Mouse (Mus musculus) telencephalon, adult 2 months (tissue): ENCODE measurements around the gene Dnah17.
A peak's percentile ranks its signal among the peaks of the same experiment; 100 is the strongest.

Source experiments
- DNase-seq: peaks from one replicate; pipeline ENCODE4 v3.0.0-alpha.2; 2011; ENCODE audit warnings: low read depth, low spot score

Gene Dnah17

DNA sequence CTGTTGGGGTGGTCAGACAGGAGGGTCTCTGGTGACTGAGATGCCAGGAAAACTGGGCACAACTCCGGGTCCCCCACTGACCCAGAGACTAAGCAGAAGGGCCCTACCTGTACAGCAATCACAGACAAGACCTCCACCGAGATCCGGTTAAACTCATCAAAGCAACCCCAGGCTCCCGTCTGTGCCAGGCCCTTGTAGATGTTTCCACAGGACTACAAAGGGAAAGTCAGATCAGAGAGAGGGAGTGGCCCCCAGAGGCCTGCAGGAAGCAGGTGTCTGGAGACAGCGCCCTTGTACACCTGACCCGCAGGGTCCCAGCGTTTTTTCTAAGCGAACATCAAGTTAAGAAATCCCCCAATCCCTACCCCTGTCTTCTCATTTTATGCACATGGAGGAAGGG is 44.5 kb downstream of the Dnah17 start:
- DNase-seq: no peak

DNA sequence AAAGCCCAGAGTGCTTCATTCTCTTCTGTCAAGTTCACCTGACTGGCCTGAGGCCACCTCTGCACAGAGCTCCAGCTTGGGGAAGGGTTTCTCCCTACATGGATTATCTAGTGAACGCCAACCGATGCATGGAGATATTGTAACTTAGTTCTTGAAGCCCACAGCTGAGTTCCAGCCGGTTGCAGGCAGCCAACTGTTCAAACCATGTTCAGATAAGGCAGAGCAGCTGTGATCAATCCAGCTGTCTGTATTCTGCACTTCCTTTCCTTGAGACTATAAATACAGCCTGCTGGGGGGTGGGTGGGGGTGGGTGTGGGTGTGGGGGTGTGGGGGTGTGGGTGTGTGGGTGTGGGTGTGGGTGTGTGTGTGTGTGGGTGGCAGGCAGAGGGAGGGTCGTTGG is 45.3 kb downstream of the Dnah17 start:
- no peak for DNase-seq

DNA sequence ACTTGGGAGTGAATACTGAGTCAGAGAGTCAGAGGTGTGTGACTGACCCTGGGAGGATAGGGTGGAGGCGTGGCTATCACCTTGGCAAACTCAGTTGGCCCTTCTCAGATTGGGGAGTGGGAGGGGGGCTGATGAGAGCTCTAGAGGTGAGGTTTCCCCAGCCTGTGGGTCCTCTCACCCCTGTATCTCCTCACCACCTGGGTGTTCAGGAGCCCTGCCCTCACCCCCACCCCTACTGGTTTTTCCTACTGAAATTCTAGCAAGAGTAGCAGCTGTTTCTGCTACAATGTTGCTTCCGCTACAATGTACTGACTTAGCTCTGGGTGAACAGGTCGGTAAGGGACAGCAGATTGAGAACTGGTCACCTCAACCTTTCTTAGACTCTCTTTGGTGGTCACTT is 46.2 kb downstream of the Dnah17 start:
- DNase-seq: no peak

DNA sequence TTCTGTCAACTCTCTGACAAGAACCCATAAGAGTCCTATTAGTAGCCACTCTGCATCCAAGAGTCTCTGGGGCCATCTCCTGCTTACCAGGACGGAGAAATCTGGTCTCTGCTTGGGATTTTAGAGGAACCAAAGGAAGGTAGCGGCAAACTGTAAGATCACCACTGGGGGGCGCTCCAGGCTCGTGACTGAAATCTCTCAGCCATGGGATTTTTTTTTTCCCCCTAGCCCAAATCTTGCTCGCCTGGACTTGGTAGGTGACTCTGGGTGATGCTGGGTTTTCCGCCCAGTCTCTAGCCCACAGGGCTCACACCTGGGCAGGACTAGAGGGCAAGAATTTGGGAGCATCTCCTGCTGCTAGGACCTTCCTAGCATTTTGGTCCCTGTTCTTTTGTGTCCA is 46.6 kb downstream of the Dnah17 start:
- DNase-seq: no peak

DNA sequence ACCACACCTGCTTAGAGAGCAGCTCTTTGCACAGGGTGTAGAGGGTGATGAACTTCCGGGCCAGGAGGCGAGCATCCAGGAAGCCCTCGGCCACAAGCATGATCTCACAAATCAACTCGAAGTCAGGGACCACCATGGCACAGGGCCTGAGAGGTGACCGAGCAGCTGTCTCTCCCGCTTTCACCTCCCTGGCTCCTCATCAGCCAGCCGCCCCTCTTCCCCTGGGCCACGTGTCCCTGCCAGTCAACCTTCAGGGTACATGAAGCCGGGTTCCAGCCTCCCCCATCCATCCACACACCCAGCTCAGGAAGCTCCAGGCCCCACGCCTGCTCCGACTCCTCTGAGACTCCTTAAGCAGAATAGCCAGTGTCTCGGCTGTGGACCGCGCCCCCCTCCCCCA is 48.1 kb downstream of the Dnah17 start:
- DNase-seq: no peak

DNA sequence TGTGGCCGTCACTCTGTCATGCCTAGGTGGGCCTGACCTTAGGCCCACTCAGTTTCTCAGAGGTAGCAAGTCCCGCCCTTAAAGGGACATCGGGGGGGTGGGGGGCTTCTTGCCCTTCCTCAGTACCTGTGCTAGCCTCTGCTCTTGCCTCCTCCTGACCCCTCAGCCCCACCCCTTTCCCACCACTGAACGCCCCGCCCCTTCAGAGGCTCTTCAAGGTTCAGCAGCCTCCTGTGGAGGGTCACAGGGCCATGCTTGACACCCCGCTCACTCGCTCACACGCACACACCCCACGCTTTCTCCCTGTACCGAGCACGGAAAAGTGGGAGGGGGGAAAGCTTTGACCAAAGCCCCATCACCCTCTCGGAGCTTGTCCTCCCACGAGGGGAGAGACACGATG is 50.7 kb downstream of the Dnah17 start:
- DNase-seq: no peak

DNA sequence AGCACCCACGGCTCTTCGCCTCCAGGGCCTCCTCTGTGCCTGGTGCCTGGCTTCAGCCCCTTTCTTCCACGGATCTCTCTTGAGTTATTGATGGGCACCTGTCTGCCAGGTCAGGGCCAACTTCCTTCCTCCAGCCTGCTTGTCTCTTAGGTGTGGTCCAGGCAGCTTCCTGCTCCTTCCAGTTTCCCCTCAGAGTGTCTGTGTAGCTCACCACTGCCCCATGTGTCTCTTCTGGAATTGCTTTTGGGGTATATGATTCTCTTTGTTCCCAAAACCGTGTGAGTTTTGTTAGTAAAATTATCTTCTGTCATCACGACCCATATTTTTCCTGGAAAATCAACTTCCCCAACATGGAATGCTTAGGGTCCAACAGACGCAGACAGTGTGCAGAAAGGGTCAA is 53.5 kb downstream of the Dnah17 start:
- no peak for DNase-seq

DNA sequence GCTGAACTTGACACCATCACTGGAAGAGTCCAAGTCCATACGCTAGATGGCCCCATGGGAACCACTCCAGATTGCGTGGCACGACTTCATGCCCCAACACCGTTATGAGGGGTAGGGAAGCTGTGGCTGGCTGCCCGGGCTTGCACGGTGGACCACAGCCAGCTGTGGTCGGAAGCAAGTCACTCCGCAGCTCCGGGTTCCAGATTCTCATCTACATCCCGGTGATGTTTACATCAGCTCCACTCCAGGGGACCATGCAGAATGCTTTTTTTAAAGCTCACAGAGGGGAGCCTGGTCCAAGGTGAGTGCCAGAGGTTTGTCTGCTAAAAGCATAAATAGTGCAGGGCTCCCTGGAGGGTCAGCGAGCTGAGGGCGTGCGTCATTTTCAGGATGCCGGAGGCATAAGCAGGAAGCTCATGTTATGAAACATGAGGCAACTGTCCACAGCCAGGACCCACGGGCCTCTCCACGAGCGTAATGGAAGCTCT is 55.4 kb downstream of the Dnah17 start:
- no peak for DNase-seq

DNA sequence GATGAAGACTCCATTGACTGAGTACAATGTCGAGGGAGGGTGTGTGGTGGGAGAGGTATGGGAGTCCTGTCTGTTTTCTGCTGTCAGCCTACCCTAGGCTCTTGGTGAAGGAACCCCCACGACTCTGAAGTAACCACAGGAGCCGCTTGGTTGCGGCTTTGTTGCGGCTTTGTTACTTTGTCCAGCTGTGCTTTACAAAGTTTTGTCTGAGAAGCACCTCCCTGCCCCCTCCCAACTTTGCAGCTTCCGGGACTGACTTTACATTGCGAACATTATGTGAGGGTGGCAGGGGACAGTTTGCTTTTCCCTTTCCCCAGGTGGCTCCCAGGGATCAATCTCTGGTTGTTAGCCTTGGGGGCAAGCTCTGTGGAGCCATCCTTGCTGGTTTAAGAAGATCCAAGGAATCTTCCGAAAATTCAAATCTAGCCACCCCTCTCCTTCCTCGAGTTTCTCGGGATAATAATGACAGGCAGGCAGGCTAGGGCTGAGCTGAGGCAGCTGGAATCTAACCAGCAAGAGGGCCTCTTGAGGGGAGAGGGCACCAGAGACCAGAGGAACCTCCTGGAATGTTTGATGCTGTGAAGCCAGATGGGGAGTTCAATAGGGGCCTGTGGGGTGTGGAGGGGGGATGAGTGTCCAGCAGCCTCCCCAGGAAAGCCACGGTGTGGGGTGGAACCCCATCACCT is 59.1 kb downstream of the Dnah17 start:
- DNase-seq: no peak

DNA sequence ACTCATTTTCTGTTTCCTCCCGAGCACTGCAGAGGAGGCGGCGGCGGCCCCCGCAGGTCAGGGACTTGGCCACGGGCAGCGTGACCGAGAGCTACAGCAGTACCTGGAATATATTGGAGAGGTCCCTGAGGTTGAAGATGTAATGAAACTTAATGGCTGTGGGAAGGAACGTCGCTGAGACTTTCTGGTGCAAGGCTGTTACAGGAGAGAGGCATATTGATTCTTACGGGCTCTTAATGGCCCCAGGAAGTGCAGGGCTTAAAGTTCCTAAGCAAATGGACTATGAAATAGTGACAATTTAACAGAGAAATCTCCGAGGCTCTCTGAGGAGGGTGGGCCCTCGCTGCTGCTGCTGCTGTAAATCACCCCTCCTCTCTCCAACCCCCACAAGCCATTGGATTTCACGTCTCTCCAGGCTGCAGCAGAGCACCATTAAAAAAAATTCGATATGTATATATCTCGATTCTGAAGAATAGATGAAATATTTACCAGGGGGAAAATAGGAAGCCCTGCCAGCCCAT is 61.6 kb downstream of the Dnah17 start:
- DNase-seq: no peak

DNA sequence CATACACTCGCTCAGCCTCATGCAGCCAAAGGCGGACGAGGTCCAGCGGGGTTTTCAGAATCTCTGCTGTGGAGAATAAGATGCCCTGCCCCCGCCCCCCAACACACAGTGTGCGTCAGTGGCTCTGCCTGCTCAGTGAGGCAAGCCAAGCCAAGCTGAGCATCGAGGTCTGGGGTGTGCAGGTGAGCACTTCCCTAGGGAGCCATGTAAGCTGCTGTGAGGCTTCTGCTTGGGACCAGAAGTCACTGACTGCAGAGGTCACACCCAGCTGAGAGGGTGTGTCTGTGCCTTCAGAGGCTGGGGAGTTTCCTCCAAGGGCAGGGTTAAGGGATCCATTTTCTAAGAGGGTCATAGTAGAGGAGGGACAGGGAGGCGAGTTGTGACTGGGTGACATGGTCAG is 62.8 kb downstream of the Dnah17 start:
- DNase-seq: no peak

DNA sequence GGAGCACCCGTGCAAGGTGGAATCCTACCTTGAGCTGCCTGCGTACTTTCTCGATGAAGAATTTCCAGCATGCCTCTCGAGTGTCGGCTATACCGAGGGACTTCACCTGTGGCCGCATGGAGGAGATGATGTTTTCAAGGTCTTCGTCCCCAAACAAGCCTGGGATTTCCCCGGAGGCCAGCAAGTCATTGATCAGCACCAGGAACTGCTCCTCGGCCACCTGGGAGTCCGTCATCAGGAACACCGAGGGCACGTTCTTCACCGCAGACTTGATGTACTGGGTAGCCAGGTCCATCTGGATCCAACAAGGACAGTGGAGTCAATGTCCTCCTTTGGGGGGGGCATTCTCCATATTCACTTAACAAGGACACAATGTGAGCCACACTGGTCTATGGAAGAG is 70.4 kb downstream of the Dnah17 start:
- no peak for DNase-seq

DNA sequence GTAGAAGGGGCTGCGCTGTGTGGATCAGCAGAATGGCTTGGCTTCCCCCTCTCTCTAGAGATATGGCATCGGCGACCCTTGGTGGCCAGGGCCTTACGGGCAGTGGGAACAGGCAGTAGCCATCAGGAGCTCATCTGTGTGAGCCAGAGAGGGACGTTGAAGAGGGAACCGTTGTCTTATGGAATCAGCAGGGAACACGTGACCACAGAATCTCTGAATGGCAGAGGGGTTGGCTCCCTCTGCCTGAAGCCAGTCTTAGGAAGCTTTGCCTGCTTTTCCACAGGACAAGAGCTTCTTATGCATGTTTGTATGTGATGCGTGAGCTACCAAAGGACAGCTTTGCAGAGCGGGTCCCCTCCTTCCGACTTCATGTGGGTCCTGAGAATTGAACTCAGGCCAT is 71.6 kb downstream of the Dnah17 start:
- no peak for DNase-seq

DNA sequence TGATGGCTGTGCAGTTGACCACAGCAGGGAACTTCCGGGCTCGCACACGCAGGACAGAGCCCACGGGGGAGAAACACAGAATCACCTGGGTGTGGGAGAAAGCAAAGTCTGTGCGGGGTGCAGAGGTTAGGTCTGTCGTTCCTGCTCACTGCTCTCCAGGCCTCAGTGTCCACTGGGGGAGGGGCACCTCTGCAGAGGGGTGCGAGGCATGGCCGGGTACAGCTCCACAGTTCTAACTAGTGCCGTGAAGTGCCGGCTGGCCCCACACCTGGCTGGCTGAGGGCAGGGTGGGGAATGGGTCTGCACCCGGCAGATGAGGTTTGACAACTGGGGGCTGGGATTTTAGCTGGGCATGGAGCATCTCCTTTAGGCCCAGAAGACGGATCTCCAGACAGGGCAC is 72.1 kb downstream of the Dnah17 start:
- DNase-seq: no peak

DNA sequence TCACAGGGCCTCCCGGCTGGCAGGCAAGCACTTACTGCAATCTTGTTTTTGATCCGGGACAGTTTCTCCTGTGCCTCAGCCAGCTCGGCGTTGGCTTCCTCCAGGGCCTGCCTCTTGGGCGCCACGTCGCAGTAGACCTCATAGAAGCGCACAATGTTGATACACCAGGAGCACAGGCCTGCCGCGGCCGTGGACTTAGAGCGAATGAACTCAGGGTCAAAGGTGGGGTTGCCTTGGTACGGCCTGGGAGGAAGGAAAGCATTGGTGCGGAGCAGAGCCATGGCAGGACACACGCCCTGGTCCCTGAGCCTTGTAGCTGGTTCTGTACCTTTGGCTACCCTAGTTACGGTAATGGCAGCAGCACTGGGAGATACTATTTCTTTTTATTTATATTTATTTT is 80.3 kb downstream of the Dnah17 start:
- DNase-seq: no peak

DNA sequence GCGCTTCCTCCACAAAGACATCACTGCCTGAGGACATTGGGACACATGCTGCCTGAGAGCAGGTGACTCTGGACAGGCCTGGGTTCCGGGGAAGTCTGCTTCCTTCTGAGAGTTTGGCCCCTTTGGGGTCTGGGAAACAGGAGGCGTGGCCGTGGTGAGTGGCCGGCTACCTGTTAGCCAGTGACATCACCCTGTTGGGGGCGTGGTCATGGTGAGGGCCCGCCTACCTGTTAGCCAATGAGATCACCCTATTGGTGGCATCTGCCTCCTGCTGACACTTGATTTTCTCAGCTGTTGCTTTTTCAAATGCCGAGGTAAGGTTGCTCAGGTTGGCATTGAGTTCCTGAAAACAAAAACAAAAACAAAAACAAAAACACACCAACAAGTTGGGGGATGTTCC is 80.8 kb downstream of the Dnah17 start:
- no peak for DNase-seq

DNA sequence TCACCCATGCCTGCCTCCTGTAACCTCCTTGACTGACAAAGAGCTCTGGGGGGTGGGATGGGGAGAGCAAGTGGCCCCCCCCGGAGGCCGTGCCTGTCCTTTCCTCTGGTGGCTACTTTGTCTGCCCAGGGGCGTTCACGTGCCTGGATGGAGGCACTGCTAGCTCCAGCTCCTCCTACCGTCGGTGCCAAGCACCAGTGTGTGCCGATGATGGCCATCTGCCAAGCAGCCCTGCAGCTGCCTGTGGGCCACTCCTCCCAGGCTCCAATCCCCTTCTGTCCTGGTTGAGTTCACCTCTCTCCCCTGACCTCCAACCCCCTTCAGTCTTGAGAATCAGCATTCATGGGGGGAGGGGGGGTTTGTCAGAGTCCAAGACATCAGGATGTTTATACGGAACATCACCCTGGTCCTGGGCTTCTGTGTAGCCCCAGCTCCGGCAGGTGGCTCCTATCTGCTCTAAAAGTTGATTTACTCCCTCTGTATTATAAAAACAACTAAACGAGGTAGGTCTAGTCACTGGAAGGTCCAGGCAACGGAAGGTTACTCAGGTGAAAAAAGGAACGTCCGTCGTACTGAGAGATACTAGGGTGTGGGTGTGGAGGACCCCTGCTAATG is 87.0 kb downstream of the Dnah17 start:
- DNase-seq: peak; percentile 60

DNA sequence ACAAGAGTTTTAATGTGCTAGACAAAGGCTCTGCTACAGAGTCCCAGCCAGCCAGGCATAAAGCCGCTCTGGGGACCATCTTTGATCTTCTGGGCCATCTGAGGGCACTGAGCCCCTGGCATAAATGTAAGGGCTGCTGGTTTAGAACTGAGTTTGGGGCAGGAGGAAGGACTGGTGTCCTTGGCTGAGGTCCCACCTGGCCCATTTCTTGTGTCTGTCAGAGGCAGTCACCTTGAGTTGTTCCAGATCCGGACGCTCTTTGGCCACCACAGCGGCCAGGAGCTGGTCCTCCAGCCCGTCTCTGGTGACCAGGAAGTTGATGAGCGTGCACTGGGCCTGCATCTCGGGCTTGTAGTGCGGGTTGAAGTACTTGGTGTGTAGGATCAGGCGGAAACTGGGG is 87.6 kb downstream of the Dnah17 start:
- no peak for DNase-seq

DNA sequence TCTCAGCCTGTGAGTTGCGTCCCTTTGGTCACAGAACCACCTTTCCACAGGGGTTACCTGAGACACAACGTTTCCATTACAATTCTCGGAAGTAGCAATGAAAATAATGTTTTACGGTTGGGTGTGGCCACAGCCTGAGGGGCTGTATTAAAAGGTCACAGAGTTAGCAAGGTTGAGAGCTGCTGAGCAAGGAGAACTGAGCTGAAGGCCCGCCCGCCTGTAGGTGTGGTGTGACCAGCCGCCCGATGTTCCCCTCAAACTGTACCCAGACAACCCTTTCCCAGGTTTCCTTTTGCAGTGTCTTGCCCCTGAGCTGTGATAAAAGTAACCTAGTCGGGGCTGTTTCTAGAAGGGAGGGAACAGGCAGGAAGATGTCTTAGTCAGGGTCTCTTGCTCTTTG is 95.4 kb downstream of the Dnah17 start:
- DNase-seq: no peak

DNA sequence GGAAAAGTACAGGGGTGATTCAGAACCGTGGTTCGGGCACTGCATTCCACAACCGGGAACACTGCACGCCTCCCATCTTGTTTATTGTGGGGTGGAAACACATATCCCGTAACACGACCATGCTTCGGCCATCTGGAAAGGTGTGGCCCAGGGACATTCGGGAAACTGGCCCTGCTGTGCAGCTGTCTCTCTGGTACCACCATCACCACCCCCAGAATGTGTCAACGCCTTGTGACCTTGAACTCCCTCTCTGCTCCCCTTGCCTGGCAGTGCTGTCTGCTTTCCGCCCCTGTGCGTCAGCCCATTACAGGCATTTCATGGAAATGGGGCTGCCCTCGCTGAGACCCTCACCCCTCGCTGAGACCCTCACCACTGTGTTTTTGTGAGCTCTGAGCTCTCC is 96.0 kb downstream of the Dnah17 start:
- DNase-seq: no peak

DNA sequence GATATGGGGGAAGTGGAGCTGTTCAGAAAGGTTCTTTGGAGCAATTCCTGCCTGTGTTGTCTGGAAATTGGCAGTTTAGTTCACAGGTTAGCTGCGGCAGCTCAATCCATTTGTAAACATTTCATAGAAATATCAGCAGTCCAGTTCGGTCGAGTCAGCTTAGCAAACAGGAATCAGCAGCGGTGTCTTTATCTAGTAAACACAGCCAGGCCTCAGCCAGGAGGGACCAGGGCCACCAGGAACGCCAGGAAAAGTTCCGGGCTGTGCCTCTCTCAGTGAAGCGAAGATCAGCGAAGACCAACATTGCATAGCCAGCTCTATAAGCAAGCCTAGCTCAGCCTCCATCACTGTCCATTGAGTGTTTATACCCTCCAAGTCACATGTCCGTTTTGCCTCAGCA is 99.3 kb downstream of the Dnah17 start:
- no peak for DNase-seq

DNA sequence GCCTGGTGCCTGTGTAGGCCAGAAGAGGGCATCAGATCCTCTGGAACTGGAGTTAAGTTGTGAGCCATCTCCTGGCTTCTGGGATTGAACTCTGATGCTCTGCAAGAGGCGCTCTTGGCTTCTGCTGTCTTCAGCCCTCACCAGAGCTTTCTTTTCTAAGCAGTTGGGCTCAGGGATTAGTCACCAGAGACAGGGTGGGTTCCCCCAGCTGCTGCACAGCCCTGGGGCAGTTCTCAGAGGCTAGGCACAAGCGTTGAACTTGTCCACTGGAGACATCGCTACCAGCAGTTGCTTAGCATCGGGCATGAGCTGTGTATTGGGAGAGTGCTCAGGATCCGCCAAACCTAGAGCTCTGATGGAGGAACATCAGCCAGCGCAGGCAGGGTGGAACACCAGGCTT is 101.3 kb downstream of the Dnah17 start:
- no peak for DNase-seq

DNA sequence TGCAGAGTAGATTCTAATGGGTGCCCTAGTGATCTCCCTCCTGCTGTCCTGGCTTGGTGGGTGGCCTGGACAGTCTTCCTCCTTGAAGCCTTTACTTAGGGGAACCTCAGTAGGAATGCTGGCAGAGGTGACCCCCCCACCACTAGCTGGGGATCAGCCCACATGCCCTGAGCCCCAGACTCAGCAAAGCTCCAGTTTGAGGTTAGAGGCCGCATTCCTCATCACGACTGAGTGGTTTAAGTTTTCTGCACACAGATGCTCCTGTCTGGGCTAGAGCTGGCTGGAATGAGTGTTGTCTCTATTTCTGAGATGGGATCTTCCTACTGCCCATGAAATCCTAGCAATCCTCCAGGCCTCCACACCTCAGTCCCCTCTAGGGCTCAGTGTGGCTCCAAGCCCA is 106.3 kb downstream of the Dnah17 start:
- DNase-seq: no peak

DNA sequence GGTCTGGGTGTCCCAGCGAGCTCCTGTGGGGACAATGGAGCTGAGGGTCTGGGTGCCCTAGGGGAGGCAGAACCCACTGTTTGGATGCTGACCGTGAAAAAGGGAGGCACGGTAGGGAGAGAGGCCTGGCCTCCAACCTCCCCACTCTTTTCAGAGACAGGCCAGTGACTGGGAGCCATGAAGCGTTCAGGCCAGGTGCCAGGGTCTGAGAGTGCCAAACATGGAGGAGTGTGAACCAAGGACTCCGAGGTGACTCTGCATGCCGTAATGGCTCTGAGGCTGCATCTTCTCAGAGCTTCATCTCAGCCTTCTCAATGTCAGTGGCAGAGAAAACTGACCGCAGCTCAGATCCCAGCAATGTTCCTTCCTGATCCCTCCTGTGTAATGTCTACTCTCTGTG is 107.0 kb downstream of the Dnah17 start:
- DNase-seq: no peak
